In the genomic region with DNA sequence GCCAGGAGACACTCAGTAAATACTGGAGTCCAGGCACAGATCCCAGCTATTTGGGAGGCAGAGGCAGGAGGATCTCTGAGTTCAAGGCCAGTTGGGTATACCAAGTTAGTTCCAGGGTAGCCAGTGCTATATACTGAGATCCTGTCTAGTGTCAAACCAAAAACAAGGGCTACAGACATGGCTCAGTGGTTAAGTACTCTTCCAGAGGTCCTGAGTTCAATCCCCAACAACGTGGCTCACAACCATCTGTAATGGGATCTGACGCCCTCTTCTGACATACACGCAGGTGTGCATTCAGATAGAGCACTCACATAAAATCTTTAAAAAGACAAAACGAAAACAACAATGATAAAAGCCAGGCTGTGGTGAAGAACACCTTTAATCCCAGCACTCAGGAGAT, we compare ENCODE assay signal across 10 mouse cellular contexts. TPM values are rescaled to one million over a fixed set of nuclear protein-coding genes. Genes with fewer than 3 reads are reported as not detected.
DNase-seq lines count a peak whose midpoint lies in the region; ATAC-seq and TF ChIP-seq lines count a peak whose summit lies in the region.
"Had no signal": no experiment of that assay in that cellular context is flagged by ENCODE, and none has a peak within 500 bp of the region (broad histone marks: within the 10 kb centered on the region; RNA-seq: fewer than 3 reads in every experiment).

No protein-coding gene starts in this region.

- ATAC-seq in hindbrain, embryonic 11.5 days (ENCODE audit: low FRiP score), result no peak
- ATAC-seq in hindbrain, embryonic 12.5 days (ENCODE audit: low FRiP score), result no peak
- ATAC-seq in liver, postnatal 0 days, result no peak
- no peak for ATAC-seq in megakaryocyte progenitor cell, adult 5-6 weeks (replicated peaks; ENCODE audit: poor library complexity)

- H3K4me3 ChIP-seq in hindbrain, embryonic 10.5 days, result peak overlapping the region; percentile 88
- no peak overlapping the region; the same call in 1 of the 2 replicates for H3K4me3 ChIP-seq in hindbrain, embryonic 11.5 days (ENCODE audit: low read depth, low read length)
- peak overlapping the region; percentile 79 to 87; a peak in 1 of 4 replicates for H3K4me3 ChIP-seq in ES-E14 (ENCODE audit: insufficient read depth in 1 of 2, low read depth in 1 of 2, low read length in 2 of 2, poor library complexity in 1 of 2, severe bottlenecking in 1 of 2)
- peak overlapping the region; percentile 87 for H3K4me3 ChIP-seq in hindbrain, embryonic 12.5 days
- H3K4me3 ChIP-seq in liver, postnatal 0 days (ENCODE audit: low read depth, low read length), result peak overlapping the region; percentile 86; the same call in 1 of the 2 replicates

- no peaks in the 10 kb centered on the region for H3K9me3 ChIP-seq in hindbrain, embryonic 10.5 days
- H3K9me3 ChIP-seq in hindbrain, embryonic 11.5 days (ENCODE audit: control insufficient read depth, low read length), result no peaks in the 10 kb centered on the region
- no peaks in the 10 kb centered on the region for H3K9me3 ChIP-seq in ES-E14 (ENCODE audit: control insufficient read depth, insufficient read depth, low read depth, low read length)
- no peaks in the 10 kb centered on the region for H3K9me3 ChIP-seq in hindbrain, embryonic 12.5 days (replicated peaks)
- no peaks in the 10 kb centered on the region for H3K9me3 ChIP-seq in liver, postnatal 0 days (ENCODE audit: low read length)

- H3K27me3 ChIP-seq in hindbrain, embryonic 10.5 days (ENCODE audit: insufficient read depth, poor library complexity, severe bottlenecking), result no peaks in the 10 kb centered on the region
- H3K27me3 ChIP-seq in hindbrain, embryonic 11.5 days (ENCODE audit: control insufficient read depth, insufficient read depth, low read length), result no peaks in the 10 kb centered on the region
- H3K27me3 ChIP-seq in hindbrain, embryonic 12.5 days, result no peaks in the 10 kb centered on the region
- no peaks in the 10 kb centered on the region for H3K27me3 ChIP-seq in liver, postnatal 0 days (ENCODE audit: insufficient read depth, low read length)

- TF ChIP-seq CTCF in liver, postnatal 0 days (IDR thresholded peaks at IDR 0.05; ENCODE audit: low read depth), result no peak

- TF ChIP-seq EP300 in liver, postnatal 0 days (IDR thresholded peaks at IDR 0.05; ENCODE audit: low read depth), result no peak

- peaks cover 25% of the 10 kb centered on the region for H3K4me1 ChIP-seq in hindbrain, embryonic 10.5 days (replicated peaks)
- no peaks in the 10 kb centered on the region for H3K4me1 ChIP-seq in hindbrain, embryonic 11.5 days (replicated peaks; ENCODE audit: control insufficient read depth, insufficient read depth, low read length)
- no peaks in the 10 kb centered on the region; a peak in 1 of 4 replicates for H3K4me1 ChIP-seq in ES-E14 (ENCODE audit: control insufficient read depth in 2 of 2, insufficient read depth in 2 of 2, low read length in 2 of 2, poor library complexity in 1 of 2)
- peaks cover 20% of the 10 kb centered on the region for H3K4me1 ChIP-seq in hindbrain, embryonic 12.5 days
- peaks cover 6% of the 10 kb centered on the region for H3K4me1 ChIP-seq in liver, postnatal 0 days (ENCODE audit: insufficient read depth)

- DNase-seq in hindbrain, embryonic 10.5 days (ENCODE audit: low spot score), result no peak
- DNase-seq in hindbrain, embryonic 11.5 days (ENCODE audit: low spot score), result no peak
- no peak for DNase-seq in ES-E14 (ENCODE audit: low read depth, low spot score)
- no peak for DNase-seq in liver, postnatal 0 days
- no peak for DNase-seq in adrenal gland, adult 18-20 months (ENCODE audit: low spot score in 2 of 2)
- DNase-seq in spleen, adult 12 weeks (ENCODE audit: low spot score), result no peak

- peaks cover 85% of the 10 kb centered on the region for H3K36me3 ChIP-seq in hindbrain, embryonic 10.5 days
- peaks cover 11% of the 10 kb centered on the region; the same call in 1 of the 2 replicates for H3K36me3 ChIP-seq in hindbrain, embryonic 11.5 days (ENCODE audit: control insufficient read depth, insufficient read depth, low read length)
- peaks cover 37% of the 10 kb centered on the region for H3K36me3 ChIP-seq in ES-E14 (ENCODE audit: control insufficient read depth, insufficient read depth, low read length, poor library complexity, severe bottlenecking)
- peaks cover 78% of the 10 kb centered on the region for H3K36me3 ChIP-seq in hindbrain, embryonic 12.5 days
- peaks cover 68% of the 10 kb centered on the region for H3K36me3 ChIP-seq in liver, postnatal 0 days (replicated peaks; ENCODE audit: insufficient read depth, low read length)

- H3K27ac ChIP-seq in hindbrain, embryonic 10.5 days, result no peak overlapping the region
- no peak overlapping the region for H3K27ac ChIP-seq in hindbrain, embryonic 11.5 days (ENCODE audit: low read depth, low read length)
- no peak overlapping the region for H3K27ac ChIP-seq in ES-E14 (ENCODE audit: insufficient read depth, low read depth, low read length, poor library complexity, severe bottlenecking)
- no peak overlapping the region for H3K27ac ChIP-seq in hindbrain, embryonic 12.5 days
- 0 out of 2 replicates have a peak overlapping the region, but pooled peaks have one; percentile 90 for H3K27ac ChIP-seq in liver, postnatal 0 days (ENCODE audit: low read depth)

- H3K9ac ChIP-seq in hindbrain, embryonic 11.5 days (ENCODE audit: low read depth, low read length), result no peak overlapping the region
- H3K9ac ChIP-seq in ES-E14 (ENCODE audit: insufficient read depth, low read depth, low read length, poor library complexity, severe bottlenecking), result peak overlapping the region; percentile 26; the same call in 1 of the 2 replicates
- no peak overlapping the region for H3K9ac ChIP-seq in hindbrain, embryonic 12.5 days
- H3K9ac ChIP-seq in liver, postnatal 0 days (replicated peaks), result peak overlapping the region; percentile 85; the same call in 1 of the 2 replicates

- no peak overlapping the region for H3K4me2 ChIP-seq in hindbrain, embryonic 11.5 days (replicated peaks; ENCODE audit: low read depth, low read length)
- peak overlapping the region; percentile 92 for H3K4me2 ChIP-seq in hindbrain, embryonic 12.5 days (replicated peaks)
- peak overlapping the region; percentile 88; the same call in 1 of the 2 replicates for H3K4me2 ChIP-seq in liver, postnatal 0 days (ENCODE audit: low read depth, low read length)

- WGBS in hindbrain, embryonic 10.5 days, result 95% methylated on average over 4 of the region's 4 CpGs
- 98% methylated on average over 4 of the region's 4 CpGs for WGBS in hindbrain, embryonic 11.5 days
- WGBS in hindbrain, embryonic 12.5 days, result 97% methylated on average over 4 of the region's 4 CpGs
- WGBS in liver, postnatal 0 days (ENCODE audit: insufficient replicate concordance), result 81% methylated on average over 4 of the region's 4 CpGs

- in situ Hi-C loops in ES-E14 (cut with MboI; ENCODE audit: low sequenced_read_pairs in 2 of 2, unreplicated experiment in 2 of 2), result no loop called here

RNA-seq across cellular contexts. Expression of a gene that starts 1.1 kb away (rescaled TPM):
- 50.7 and 58.1 TPM in 2 replicates for polyA plus RNA-seq in hindbrain, embryonic 10.5 days (2016; fragmentation: Nextera tagmentation; extraction: Ambion mirVana)
- polyA plus RNA-seq in hindbrain, embryonic 11.5 days (2014; fragmentation: Nextera tagmentation; extraction: Ambion mirVana), result 41.1 and 45.6 TPM in 2 replicates
- total RNA-seq in ES-E14 (2012; rRNA removed), result 15.4 and 16.1 TPM in 2 replicates
- 41.1 and 45.8 TPM in 2 replicates for polyA plus RNA-seq in hindbrain, embryonic 12.5 days (2016; fragmentation: Nextera tagmentation; extraction: Ambion mirVana)
- polyA plus RNA-seq in liver, postnatal 0 days (2015; fragmentation: Nextera tagmentation; extraction: Ambion mirVana), result 20.7 and 21.5 TPM in 2 replicates
- 10 to 100 TPM; 41.8 to 53.9 TPM for total RNA-seq in adrenal gland, adult 18-20 months (2021)
- 40.1 and 48.6 TPM in 2 replicates for total RNA-seq in megakaryocyte progenitor cell, adult 5-6 weeks (2015)
- 35.3 and 46.3 TPM in 2 replicates for total RNA-seq in megakaryocyte progenitor cell, adult 5-6 weeks (2017)

RNA-seq across cellular contexts. Expression of a gene that starts 7.0 kb away (rescaled TPM):
- 39.2 and 43.5 TPM in 2 replicates for polyA plus RNA-seq in hindbrain, embryonic 10.5 days (2016; fragmentation: Nextera tagmentation; extraction: Ambion mirVana)
- polyA plus RNA-seq in hindbrain, embryonic 11.5 days (2014; fragmentation: Nextera tagmentation; extraction: Ambion mirVana), result 40.8 and 42.2 TPM in 2 replicates
- total RNA-seq in ES-E14 (2012; rRNA removed), result 37.8 and 39.1 TPM in 2 replicates
- polyA plus RNA-seq in hindbrain, embryonic 12.5 days (2016; fragmentation: Nextera tagmentation; extraction: Ambion mirVana), result 43.6 and 47.5 TPM in 2 replicates
- polyA plus RNA-seq in liver, postnatal 0 days (2015; fragmentation: Nextera tagmentation; extraction: Ambion mirVana), result 15.6 and 16.8 TPM in 2 replicates
- 10 to 100 TPM; 33.2 to 35.3 TPM for total RNA-seq in adrenal gland, adult 18-20 months (2021)
- total RNA-seq in megakaryocyte progenitor cell, adult 5-6 weeks (2015), result 13.2 and 18.1 TPM in 2 replicates
- 22.8 and 25.6 TPM in 2 replicates for total RNA-seq in megakaryocyte progenitor cell, adult 5-6 weeks (2017)

RNA-seq across cellular contexts. Expression of a gene that starts 7.2 kb away (rescaled TPM):
- polyA plus RNA-seq in hindbrain, embryonic 10.5 days (2016; fragmentation: Nextera tagmentation; extraction: Ambion mirVana), result 96.4 and 114 TPM in 2 replicates
- polyA plus RNA-seq in hindbrain, embryonic 11.5 days (2014; fragmentation: Nextera tagmentation; extraction: Ambion mirVana), result 97.2 and 98.6 TPM in 2 replicates
- total RNA-seq in ES-E14 (2012; rRNA removed), result 169 and 189 TPM in 2 replicates
- polyA plus RNA-seq in hindbrain, embryonic 12.5 days (2016; fragmentation: Nextera tagmentation; extraction: Ambion mirVana), result 71.8 and 74.4 TPM in 2 replicates
- 31.2 and 31.4 TPM in 2 replicates for polyA plus RNA-seq in liver, postnatal 0 days (2015; fragmentation: Nextera tagmentation; extraction: Ambion mirVana)
- total RNA-seq in adrenal gland, adult 18-20 months (2021), result 10 to 100 TPM; 47.5 to 54.1 TPM
- total RNA-seq in megakaryocyte progenitor cell, adult 5-6 weeks (2015), result 53.2 and 67.0 TPM in 2 replicates
- total RNA-seq in megakaryocyte progenitor cell, adult 5-6 weeks (2017), result 39.3 and 42.1 TPM in 2 replicates

RNA-seq across cellular contexts. Expression of a gene that starts 16.0 kb away (rescaled TPM):
- not detected in 2 replicates for polyA plus RNA-seq in hindbrain, embryonic 10.5 days (2016; fragmentation: Nextera tagmentation; extraction: Ambion mirVana)
- not detected in 2 replicates for polyA plus RNA-seq in hindbrain, embryonic 11.5 days (2014; fragmentation: Nextera tagmentation; extraction: Ambion mirVana)
- 0.27 and 0.48 TPM in 2 replicates for total RNA-seq in ES-E14 (2012; rRNA removed)
- not detected in 2 replicates for polyA plus RNA-seq in hindbrain, embryonic 12.5 days (2016; fragmentation: Nextera tagmentation; extraction: Ambion mirVana)
- polyA plus RNA-seq in liver, postnatal 0 days (2015; fragmentation: Nextera tagmentation; extraction: Ambion mirVana), result 0.92 and 1.5 TPM in 2 replicates
- total RNA-seq in adrenal gland, adult 18-20 months (2021), result not detected
- total RNA-seq in megakaryocyte progenitor cell, adult 5-6 weeks (2015), result not detected in 2 replicates
- total RNA-seq in megakaryocyte progenitor cell, adult 5-6 weeks (2017), result not detected in 2 replicates
- total RNA-seq: left cerebral cortex, postnatal 10 days had no signal
- polyA plus RNA-seq: urinary bladder, adult 2 months had no signal

RNA-seq across cellular contexts. Expression of a gene that starts 18.5 kb away (rescaled TPM):
- 73.0 and 85.7 TPM in 2 replicates for polyA plus RNA-seq in hindbrain, embryonic 10.5 days (2016; fragmentation: Nextera tagmentation; extraction: Ambion mirVana)
- polyA plus RNA-seq in hindbrain, embryonic 11.5 days (2014; fragmentation: Nextera tagmentation; extraction: Ambion mirVana), result 98.8 and 101 TPM in 2 replicates
- total RNA-seq in ES-E14 (2012; rRNA removed), result 16.6 and 24.1 TPM in 2 replicates
- polyA plus RNA-seq in hindbrain, embryonic 12.5 days (2016; fragmentation: Nextera tagmentation; extraction: Ambion mirVana), result 103 and 107 TPM in 2 replicates
- 16.8 and 18.3 TPM in 2 replicates for polyA plus RNA-seq in liver, postnatal 0 days (2015; fragmentation: Nextera tagmentation; extraction: Ambion mirVana)
- total RNA-seq in adrenal gland, adult 18-20 months (2021), result 10 to 100 TPM; 77.8 to 82.3 TPM
- 26.4 and 27.4 TPM in 2 replicates for total RNA-seq in megakaryocyte progenitor cell, adult 5-6 weeks (2015)
- total RNA-seq in megakaryocyte progenitor cell, adult 5-6 weeks (2017), result 34.3 and 34.5 TPM in 2 replicates

Comparison
In these comparisons a context has a peak if more than half of its experiments do, and no peak if none do; other contexts are left out.
1. H3K9ac ChIP-seq: peak in ES-E14 (single experiment) and liver, postnatal 0 days (single experiment); none in hindbrain, embryonic 11.5 days (single experiment) and hindbrain, embryonic 12.5 days (single experiment).